Mouse (Mus musculus) left cerebral cortex, postnatal 14 days (tissue): Measurements from ENCODE around the gene Rhbdd2. TPM values are rescaled to one million over a fixed set of nuclear protein-coding genes. Genes with fewer than 3 reads are reported as not detected.

Experiments used
- DNase-seq, 2 experiments: peaks; one replicate each; pipeline ENCODE4 v3.0.0; 2021 to 2022; ENCODE audit warnings: low spot score in 2 of 2, mixed read lengths in 1 of 2
- intact Hi-C: fragments of 180-260 bp; cut with DNase I; formaldehyde crosslinking; loops from one replicate; pipeline ENCODE4 v1.15.1; 2025
- total RNA-seq, 2 experiments: library from RNA; stranded (reverse); gene quantifications; 2 replicates each; pipeline ENCODE4 v1.2.3; 2021

The Rhbdd2 gene
- total RNA-seq, 2 experiments from 2014 or later = 84.9 to 87.5 TPM

GRCm38 (mm10) chr5:135642686-135643551 lies 10.5 kb downstream of the Rhbdd2 start:
- intact Hi-C loops = no loop called here
- no peak for DNase-seq

- intact Hi-C loops = no loop called here
These were observed 11.1 kb downstream of the Rhbdd2 start for GRCm38 (mm10) chr5:135643552-135643842.

GRCm38 (mm10) chr5:135643869-135644268 lies 11.5 kb downstream of the Rhbdd2 start:
- intact Hi-C loops = no loop called here
- DNase-seq = no peak

More at GRCm38 (mm10) chr5:135643552-135643842, 11.1 kb downstream of the Rhbdd2 start:
- no peak for DNase-seq

- no peak for DNase-seq
- intact Hi-C loops = no loop called here
These were observed 12.9 kb downstream of the Rhbdd2 start for GRCm38 (mm10) chr5:135645330-135645729.

- intact Hi-C loops = no loop called here
- DNase-seq = no peak
These were observed 13.6 kb downstream of the Rhbdd2 start for GRCm38 (mm10) chr5:135646038-135646437.

- intact Hi-C loops = no loop called here
- DNase-seq = no peak
These were observed 16.3 kb downstream of the Rhbdd2 start for GRCm38 (mm10) chr5:135648461-135649308.

GRCm38 (mm10) chr5:135649309-135649633 lies 16.9 kb downstream of the Rhbdd2 start:
- intact Hi-C loops = no loop called here
- no peak for DNase-seq

- DNase-seq = no peak
- intact Hi-C loops = no loop called here
These were observed 19.1 kb downstream of the Rhbdd2 start for GRCm38 (mm10) chr5:135651536-135651935.

- intact Hi-C loops = no loop called here
- DNase-seq = no peak
These were observed 20.8 kb downstream of the Rhbdd2 start for GRCm38 (mm10) chr5:135653209-135653608.

GRCm38 (mm10) chr5:135656046-135656445 lies 23.6 kb downstream of the Rhbdd2 start:
- intact Hi-C loops = no loop called here
- no peak for DNase-seq

- intact Hi-C loops = no loop called here
- no peak for DNase-seq
These were observed 24.7 kb downstream of the Rhbdd2 start for GRCm38 (mm10) chr5:135657128-135657527.

- intact Hi-C loops = no loop called here
- no peak for DNase-seq
These were observed 25.4 kb downstream of the Rhbdd2 start for GRCm38 (mm10) chr5:135657703-135658373.

GRCm38 (mm10) chr5:135659956-135660355 lies 27.5 kb downstream of the Rhbdd2 start:
- DNase-seq = no peak
- intact Hi-C loops = no loop called here

GRCm38 (mm10) chr5:135660535-135660934 lies 28.1 kb downstream of the Rhbdd2 start:
- no peak for DNase-seq
- intact Hi-C loops = no loop called here

GRCm38 (mm10) chr5:135666890-135667289 lies 34.5 kb downstream of the Rhbdd2 start:
- DNase-seq = no peak
- intact Hi-C loops = no loop called here

GRCm38 (mm10) chr5:135668071-135668470 lies 35.7 kb downstream of the Rhbdd2 start:
- DNase-seq = no peak
- intact Hi-C loops = no loop called here

- intact Hi-C loops = no loop called here
These were observed 37.4 kb downstream of the Rhbdd2 start, which contains the start of gene Por for GRCm38 (mm10) chr5:135669741-135670275. Por (plus strand) TSS chr5:135670033.

GRCm38 (mm10) chr5:135670881-135671280 lies 38.5 kb downstream of the Rhbdd2 start:
- intact Hi-C loops = no loop called here
- DNase-seq = no peak

More at GRCm38 (mm10) chr5:135669741-135670275, 37.4 kb downstream of the Rhbdd2 start, which contains the start of gene Por:
- no peak for DNase-seq

GRCm38 (mm10) chr5:135672509-135672908 lies 40.1 kb downstream of the Rhbdd2 start:
- intact Hi-C loops = no loop called here
- no peak for DNase-seq

- intact Hi-C loops = no loop called here
- DNase-seq = no peak
These were observed 40.6 kb downstream of the Rhbdd2 start for GRCm38 (mm10) chr5:135672980-135673379.
